Mouse (Mus musculus) adrenal gland, postnatal 10 days (tissue): ENCODE data around the gene Ppt2. TPM values are rescaled to one million over a fixed set of nuclear protein-coding genes. Genes with fewer than 3 reads are reported as not detected.

ENCODE experiments used
- DNase-seq: peaks from one replicate; pipeline ENCODE4 v3.0.0; 2021; ENCODE audit warnings: mixed read lengths
- total RNA-seq, 2 experiments: library from RNA; stranded (reverse); gene quantifications; 2 replicates each; pipeline ENCODE4 v1.2.3; 2021

The Ppt2 gene
- total RNA-seq, 2 experiments from 2014 or later, result 47.8 to 48.0 TPM

DNA sequence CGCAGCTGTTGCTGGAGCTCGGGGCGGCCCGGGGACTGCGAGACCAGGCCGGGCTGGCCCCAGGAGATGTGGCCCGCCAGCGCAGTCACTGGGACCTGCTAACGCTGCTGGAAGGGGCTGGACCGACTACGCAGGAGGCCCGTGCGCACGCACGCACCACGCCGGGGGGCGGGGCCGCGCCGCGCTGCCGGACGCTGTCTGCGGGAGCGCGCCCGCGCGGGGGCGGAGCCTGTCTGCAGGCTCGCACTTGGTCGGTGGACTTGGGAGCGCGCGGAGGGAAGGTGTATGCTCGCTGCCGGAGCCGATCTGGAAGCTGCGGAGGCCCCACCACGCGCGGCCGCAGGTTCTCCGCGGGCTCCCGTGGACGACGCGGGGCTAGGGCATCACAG, 40.9 kb downstream of the Ppt2 start:
- peak; percentile 99 for DNase-seq

DNA sequence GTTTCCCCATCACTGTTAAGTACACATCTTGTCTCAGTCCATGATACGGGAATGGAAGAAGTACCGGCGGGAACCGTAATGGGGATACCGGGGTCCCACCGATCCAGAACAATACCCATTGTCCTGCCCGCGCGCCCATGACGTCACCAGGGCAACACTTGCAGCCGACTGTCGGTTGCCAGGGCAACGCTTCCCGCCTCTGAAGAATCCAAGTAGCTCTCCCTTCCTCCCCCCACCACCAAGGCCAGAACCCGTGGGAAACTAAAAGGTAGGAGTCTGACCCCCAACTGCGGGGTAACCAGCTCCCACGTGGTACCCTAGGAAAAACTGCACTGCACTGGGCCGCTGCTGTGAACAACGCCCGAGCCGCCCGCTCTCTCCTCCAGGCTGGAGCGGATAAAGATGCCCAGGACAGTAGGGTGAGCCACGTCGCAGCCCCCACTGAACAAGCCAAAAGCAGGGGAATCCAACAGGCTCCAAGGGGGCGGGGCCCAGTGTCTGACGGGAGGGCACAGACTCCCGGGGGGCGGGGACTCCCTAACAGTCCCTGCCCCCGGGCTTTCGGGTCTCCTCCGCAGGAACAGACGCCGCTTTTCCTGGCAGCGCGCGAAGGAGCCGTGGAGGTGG, 41.4 kb downstream of the Ppt2 start:
- DNase-seq, result peak; percentile 91

DNA sequence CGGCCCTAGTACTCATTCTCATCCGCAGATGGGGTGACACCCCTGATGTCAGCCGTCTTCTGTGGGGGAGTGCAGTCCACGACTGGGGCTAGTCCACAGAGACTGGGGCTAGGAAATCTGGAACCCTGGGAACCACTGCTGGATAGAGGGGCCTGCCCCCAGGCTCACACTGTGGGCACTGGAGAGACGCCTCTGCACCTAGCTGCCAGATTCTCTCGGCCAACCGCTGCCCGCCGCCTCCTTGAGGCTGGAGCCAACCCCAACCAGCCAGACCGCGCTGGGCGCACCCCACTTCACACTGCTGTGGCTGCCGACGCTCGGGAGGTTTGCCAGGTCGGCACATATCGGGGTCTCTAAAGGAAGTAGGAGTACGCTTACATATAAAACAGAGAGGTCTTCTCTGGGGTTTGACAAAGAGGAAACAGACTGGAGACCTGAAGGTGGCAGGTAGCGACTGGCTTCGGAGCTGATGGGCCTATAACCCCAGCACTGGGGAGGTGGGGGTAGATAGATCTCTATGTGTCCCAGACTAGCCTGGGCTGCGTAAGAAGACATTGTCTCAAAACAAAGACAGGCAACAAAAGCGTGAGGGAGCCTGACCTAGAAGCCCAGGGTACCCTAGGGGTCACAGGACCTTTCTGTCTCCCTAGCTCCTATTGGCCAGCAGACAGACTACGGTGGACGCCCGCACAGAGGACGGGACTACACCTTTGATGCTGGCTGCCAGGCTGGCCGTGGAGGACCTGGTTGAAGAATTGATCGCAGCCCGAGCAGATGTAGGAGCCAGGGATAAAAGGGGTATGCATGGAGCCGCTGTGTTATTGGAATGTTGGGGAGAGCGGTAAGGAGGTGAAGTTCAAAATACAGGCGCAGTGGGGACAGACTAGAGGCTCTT, 42.2 kb downstream of the Ppt2 start:
- peak; percentile 20 for DNase-seq

DNA sequence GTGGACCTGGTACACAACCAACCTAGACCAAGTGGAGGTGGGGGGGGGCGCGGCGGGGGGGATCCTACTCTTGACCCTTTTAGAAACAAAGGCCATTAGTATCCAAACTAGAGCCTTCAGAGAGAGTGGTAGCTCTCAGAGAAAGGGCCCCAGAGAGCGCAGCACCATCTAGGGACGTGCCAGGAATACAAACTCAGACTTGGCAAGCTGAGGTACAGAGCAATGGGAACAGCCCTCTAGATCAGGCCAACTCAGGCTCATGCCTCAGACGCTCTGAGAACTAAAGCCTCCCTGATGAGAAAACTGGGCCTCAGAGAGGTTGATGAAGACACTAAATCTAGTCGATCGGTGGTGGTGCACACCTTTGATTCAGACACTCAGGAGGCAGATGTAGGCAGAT, 43.2 kb downstream of the Ppt2 start:
- DNase-seq, result no peak

DNA sequence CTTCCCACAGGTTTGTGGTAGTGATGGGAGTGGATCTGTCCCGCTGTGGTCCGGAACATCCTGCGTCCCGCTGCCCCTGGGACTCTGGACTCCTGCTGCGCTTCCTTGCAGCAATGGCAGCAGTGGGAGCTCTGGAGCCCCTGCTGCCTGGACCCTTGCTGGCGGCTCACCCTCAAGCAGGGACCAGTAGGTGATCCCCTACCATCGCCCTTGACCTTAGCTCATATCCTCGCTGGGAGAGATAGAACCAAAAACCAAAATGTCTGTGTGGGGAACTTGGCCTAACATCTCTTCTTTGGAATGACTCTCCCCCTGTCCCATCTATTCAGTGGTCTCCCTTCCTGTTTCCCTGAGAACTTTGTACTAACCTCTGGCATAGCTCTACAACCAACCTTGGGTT, 44.5 kb downstream of the Ppt2 start:
- no peak for DNase-seq

DNA sequence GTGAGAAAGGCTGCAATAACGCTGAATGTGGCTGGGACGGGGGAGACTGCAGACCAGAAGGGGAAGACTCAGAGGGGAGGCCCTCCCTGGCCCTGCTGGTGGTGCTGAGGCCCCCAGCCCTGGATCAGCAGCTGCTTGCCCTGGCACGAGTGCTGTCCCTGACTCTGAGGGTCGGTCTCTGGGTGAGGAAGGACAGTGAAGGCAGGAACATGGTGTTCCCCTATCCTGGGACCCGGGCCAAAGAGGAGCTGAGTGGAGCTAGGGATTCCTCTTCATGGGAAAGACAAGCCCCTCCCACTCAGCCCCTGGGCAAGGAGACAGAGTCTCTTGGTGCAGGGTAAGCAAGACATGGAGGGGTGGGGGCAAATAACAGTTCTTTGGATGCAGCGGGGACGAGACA, 44.9 kb downstream of the Ppt2 start:
- no peak for DNase-seq

DNA sequence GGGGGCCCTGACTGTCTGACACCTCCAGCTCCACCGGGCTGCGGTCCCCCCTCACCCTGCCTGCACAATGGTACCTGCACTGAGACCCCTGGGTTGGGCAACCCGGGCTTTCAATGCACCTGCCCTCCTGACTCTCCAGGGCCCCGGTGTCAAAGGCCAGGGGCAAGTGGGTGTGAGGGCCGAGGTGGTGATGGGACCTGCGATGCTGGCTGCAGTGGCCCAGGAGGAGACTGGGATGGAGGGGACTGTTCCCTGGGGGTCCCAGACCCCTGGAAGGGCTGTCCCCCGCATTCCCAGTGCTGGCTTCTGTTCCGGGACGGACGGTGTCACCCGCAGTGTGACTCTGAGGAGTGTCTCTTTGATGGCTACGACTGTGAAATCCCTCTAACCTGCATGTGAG, 45.8 kb downstream of the Ppt2 start:
- no peak for DNase-seq

DNA sequence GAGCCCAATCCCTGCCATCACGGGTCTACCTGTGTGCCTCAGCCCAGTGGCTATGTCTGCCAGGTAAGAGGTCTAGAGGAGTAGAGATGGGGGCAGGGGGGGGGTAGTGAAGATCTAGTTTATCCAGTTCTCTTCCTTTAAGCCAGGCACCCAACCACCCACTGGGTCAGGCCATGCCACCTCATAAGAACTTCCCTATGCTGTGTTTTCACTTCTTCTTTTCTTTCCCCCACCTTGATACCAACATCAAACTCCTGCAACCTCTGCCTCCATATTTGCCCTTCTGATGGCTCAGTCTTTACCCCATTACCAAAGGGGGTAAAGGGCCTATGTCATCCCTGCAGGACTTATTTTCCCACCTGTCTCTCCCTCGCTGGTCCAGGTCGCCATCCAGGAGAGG, 50.2 kb downstream of the Ppt2 start:
- DNase-seq, result no peak

DNA sequence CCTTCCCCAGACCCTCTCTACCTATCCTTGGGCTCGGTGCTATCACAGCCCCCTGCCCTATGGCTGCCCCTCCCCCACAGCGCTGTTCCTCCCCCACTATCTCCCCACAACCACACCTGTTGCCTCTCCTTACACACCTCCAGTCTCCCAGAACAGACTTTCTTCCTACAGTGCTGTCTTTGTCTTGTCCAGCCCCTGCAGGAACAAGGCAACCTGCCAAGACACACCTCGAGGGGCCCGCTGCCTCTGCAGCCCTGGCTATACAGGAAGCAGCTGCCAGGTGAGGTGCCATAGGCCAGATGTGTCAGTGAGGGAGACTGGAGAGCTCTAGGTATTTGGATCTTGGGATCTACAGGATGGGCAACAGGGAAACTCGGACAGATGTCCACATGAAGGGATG, 51.7 kb downstream of the Ppt2 start:
- no peak for DNase-seq

DNA sequence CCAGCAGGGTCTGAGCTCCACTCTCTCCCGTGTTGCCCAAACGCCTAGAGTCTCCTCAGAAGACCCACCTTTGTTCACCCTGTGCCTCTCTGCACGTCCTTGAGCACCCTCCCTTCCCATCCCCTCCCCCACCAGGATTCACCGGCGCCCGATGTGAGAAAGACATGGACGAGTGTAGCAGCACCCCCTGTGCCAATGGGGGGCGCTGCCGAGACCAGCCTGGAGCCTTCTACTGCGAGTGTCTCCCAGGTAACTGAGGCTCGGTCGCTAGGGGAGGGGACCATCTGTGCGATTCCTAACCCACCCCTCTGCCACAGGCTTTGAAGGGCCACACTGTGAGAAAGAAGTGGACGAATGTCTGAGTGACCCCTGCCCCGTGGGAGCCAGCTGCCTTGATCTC, 55.9 kb downstream of the Ppt2 start:
- DNase-seq, result no peak

DNA sequence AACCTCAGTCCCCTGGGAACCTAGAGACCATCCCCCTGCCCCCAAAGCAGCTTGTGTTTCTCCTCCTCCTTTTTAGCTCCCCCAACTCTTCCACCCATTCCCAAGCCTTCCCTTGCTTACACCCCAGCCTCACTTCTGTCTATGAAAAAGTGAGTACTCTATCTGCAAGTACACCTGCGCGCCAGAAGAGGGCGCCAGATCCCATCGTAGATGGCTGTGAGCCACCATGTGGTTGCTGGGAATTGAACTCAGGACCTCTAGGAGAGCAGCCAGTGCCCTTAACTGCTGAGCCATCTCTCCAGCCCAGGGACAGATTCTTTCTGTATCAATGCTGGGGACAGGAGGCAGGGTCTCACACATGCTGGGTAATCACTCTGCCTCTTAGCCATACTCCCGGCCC, 56.4 kb downstream of the Ppt2 start:
- DNase-seq, result no peak

DNA sequence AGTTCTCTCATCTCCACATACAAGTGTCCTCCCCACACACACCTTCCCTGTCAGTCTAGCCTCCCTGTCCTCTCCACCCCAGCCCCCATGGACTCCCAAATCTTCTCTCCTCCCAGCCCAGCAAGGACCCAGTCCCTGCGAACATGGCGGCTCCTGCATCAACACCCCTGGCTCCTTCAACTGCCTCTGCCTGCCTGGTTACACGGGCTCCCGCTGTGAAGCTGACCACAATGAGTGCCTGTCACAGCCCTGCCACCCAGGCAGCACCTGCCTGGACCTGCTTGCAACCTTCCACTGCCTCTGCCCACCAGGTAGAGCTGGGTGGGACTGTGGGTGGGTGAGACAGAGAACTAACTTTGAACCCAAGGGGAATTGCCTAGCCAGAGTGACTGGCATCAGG, 58.4 kb downstream of the Ppt2 start:
- no peak for DNase-seq

DNA sequence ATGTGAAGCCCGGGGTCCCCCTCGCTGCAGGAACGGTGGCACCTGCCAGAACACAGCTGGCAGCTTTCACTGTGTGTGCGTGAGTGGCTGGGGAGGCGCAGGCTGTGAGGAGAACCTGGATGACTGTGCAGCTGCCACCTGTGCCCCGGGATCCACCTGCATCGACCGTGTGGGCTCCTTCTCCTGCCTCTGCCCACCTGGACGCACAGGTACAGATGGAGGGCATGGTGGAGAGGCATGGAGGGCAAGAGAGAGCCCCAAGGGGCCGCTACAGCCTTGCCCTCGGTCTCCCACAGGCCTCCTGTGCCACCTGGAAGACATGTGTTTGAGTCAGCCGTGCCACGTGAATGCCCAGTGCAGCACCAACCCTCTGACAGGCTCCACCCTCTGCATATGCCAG, 59.9 kb downstream of the Ppt2 start:
- no peak for DNase-seq

DNA sequence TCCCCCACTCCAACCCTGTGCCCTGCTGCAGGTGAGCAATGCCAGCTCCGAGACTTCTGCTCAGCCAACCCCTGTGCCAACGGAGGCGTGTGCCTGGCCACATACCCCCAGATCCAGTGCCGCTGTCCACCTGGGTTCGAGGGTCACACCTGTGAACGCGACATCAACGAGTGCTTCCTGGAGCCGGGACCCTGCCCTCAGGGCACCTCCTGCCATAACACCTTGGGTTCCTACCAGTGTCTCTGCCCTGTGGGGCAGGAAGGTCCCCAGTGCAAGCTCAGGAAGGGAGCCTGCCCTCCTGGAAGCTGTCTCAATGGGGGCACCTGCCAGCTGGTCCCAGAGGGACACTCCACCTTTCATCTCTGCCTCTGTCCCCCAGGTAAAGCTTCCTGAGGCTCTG, 61.0 kb downstream of the Ppt2 start:
- DNase-seq, result no peak

Other genes with a start within 250 kb of the Ppt2 start
- 1 to 10 TPM; 1.5 to 3.6 TPM for gene BC051142, start 229.7 kb downstream of the Ppt2 start, total RNA-seq
- gene Btnl4, start 151.2 kb downstream of the Ppt2 start, total RNA-seq, result not detected
- gene Btnl6, start 111.2 kb downstream of the Ppt2 start, total RNA-seq, result not detected
- 10 to 100 TPM; 34.9 to 36.3 TPM for gene Notch4, start 64.2 kb downstream of the Ppt2 start, total RNA-seq
- gene Gpsm3, start 38.7 kb downstream of the Ppt2 start, total RNA-seq, result 10 to 100 TPM; 11.0 to 12.1 TPM
- gene Pbx2, start 37.2 kb downstream of the Ppt2 start, total RNA-seq, result 10 to 100 TPM; 39.0 to 52.4 TPM
- gene Ager, start 30.6 kb downstream of the Ppt2 start, total RNA-seq, result 1 to 10 TPM; 2.0 to 4.3 TPM
- 10 to 100 TPM; 70.4 to 71.5 TPM for gene Rnf5, start 24.8 kb downstream of the Ppt2 start, total RNA-seq
- gene Agpat1, start 24.2 kb downstream of the Ppt2 start, total RNA-seq, result 10 to 100 TPM; 92.7 TPM
- 1 to 10 TPM; 6.1 to 9.9 TPM for gene Egfl8, start 12.5 kb downstream of the Ppt2 start, total RNA-seq
- gene Prrt1, start 1.0 kb upstream of the Ppt2 start, total RNA-seq, result 1 to 10 TPM; 4.5 to 7.9 TPM
- 10 to 100 TPM; 11.8 to 14.4 TPM for gene Fkbpl, start 16.3 kb upstream of the Ppt2 start, total RNA-seq
- gene Atf6b, start 18.6 kb upstream of the Ppt2 start, total RNA-seq, result 10 to 100 TPM; 37.8 to 40.1 TPM
- gene Tnxb, start 42.0 kb upstream of the Ppt2 start, total RNA-seq, result 10 to 100 TPM; 40.6 to 47.3 TPM
- gene C4b, start 115.4 kb upstream of the Ppt2 start, total RNA-seq, result 100 to 1,000 TPM in 1 of 2 experiments, 10 to 100 TPM in 1; 88.4 to 156 TPM
- 1,000 to 10,000 TPM; 2,477 to 2,588 TPM for gene Cyp21a1, start 176.1 kb upstream of the Ppt2 start, total RNA-seq
- gene Stk19, start 208.4 kb upstream of the Ppt2 start, total RNA-seq, result 10 to 100 TPM; 31.8 to 33.0 TPM
- 10 to 100 TPM; 45.1 to 52.2 TPM for gene Dxo, start 208.5 kb upstream of the Ppt2 start, total RNA-seq
- 10 to 100 TPM; 49.2 to 60.8 TPM for gene Skiv2l, start 221.7 kb upstream of the Ppt2 start, total RNA-seq
- 10 to 100 TPM; 44.2 to 48.4 TPM for gene Nelfe, start 221.9 kb upstream of the Ppt2 start, total RNA-seq
- 100 to 1,000 TPM; 158 to 363 TPM for gene Cfb, start 234.0 kb upstream of the Ppt2 start, total RNA-seq